Mouse (Mus musculus) G1E (cell line): ENCODE measurements at regions not wholly inside any gene's neighbourhood (a gene's known extent, or its start where the extent isn't known, plus 50 kb on each side); places are given as distances from the start of the nearest gene placed in this dataset.

Experiments used
- CTCF ChIP-seq: IDR thresholded peaks from 2 replicates; pipeline ENCODE4 v1.5.1; 2012; ENCODE audit warnings: low read depth, low read length, inconsistent platforms, mixed read lengths
- GATA1 ChIP-seq: IDR thresholded peaks from 2 replicates; pipeline ENCODE4 v1.6.1; 2012; ENCODE audit warnings: borderline replicate concordance, low read length, inconsistent platforms, mixed read lengths
- POLR2AphosphoS5 ChIP-seq: IDR thresholded peaks from 2 replicates; pipeline ENCODE4 v1.6.1; 2012; ENCODE audit warnings: low read depth, low read length, inconsistent platforms; ENCODE audit not compliant: insufficient replicate concordance
- TAL1 ChIP-seq: conservative IDR thresholded peaks from 2 replicates; pipeline ENCODE4 v1.6.1; 2012; ENCODE audit warnings: low read depth, low read length, inconsistent platforms, mixed read lengths

GRCm38 (mm10) chr4:124120334-124120733 lies 202.5 kb upstream of the 4930535I16Rik start:
- TF ChIP-seq TAL1 (no peak), CTCF (no peak), POLR2AphosphoS5 (no peak), GATA1 (no peak)
